Mouse (Mus musculus) CH12.LX (cell line): ENCODE data around the gene H2-Eb1. TPM values are rescaled to one million over a fixed set of nuclear protein-coding genes. Genes with fewer than 3 reads are reported as not detected.

Source experiments
- DNase-seq: peaks from one replicate; pipeline ENCODE4 v3.0.0-alpha.2; 2013; ENCODE audit errors: extremely low read depth
- H3K27ac ChIP-seq: 2 replicates; pipeline ENCODE4 v1.5.1; 2012; ENCODE audit warnings: low read depth, mild to moderate bottlenecking, control low read depth, moderate library complexity; ENCODE audit not compliant: insufficient read depth
- H3K27me3 ChIP-seq: replicated peaks from 2 replicates; pipeline ENCODE3; 2012; ENCODE audit warnings: inconsistent platforms
- H3K36me3 ChIP-seq, 2 experiments: replicated peaks in 1 of 2; 2 replicates each; pipeline versions ENCODE3 to v1.6.1; 2012; ENCODE audit warnings: inconsistent platforms in 1 of 2, low read length in 1 of 2, mild to moderate bottlenecking in 1 of 2, mixed read lengths in 1 of 2, moderate library complexity in 1 of 2; ENCODE audit not compliant: control insufficient read depth in 1 of 2, insufficient read depth in 1 of 2
- H3K4me1 ChIP-seq, 2 experiments: 2 replicates each; pipeline ENCODE4 v1.6.1; 2012; ENCODE audit warnings: inconsistent platforms in 1 of 2, moderate library complexity in 1 of 2; ENCODE audit not compliant: insufficient read depth in 2 of 2, control insufficient read depth in 1 of 2
- H3K4me2 ChIP-seq: 2 replicates; pipeline ENCODE4 v1.6.1; 2012; ENCODE audit warnings: low read depth, mild to moderate bottlenecking, control low read depth; ENCODE audit not compliant: poor library complexity, insufficient read depth, severe bottlenecking
- H3K4me3 ChIP-seq, 3 experiments: fragments of 150-350 bp in 1 of 3; sonication (generic) in 1 of 3; replicated peaks in 1 of 3; 2 replicates each; pipeline versions ENCODE3 to v1.5.1; 2011 to 2012; ENCODE audit warnings: low read depth in 2 of 3, low read length in 2 of 3, mild to moderate bottlenecking in 2 of 3, moderate library complexity in 2 of 3, control low read depth in 1 of 3, improper control_type of control experiment in 1 of 3, inconsistent platforms in 1 of 3, mixed read lengths in 1 of 3; ENCODE audit not compliant: poor library complexity in 1 of 3
- H3K79me2 ChIP-seq: replicated peaks from 2 replicates; pipeline ENCODE4 v1.6.1; 2012; ENCODE audit warnings: mild to moderate bottlenecking, moderate library complexity; ENCODE audit not compliant: control insufficient read depth, poor library complexity, insufficient read depth, severe bottlenecking; ENCODE audit errors: extremely low read depth
- H3K9ac ChIP-seq: 2 replicates; pipeline ENCODE4 v1.6.1; 2012; ENCODE audit warnings: low read depth, mild to moderate bottlenecking, control low read depth, moderate library complexity; ENCODE audit not compliant: insufficient read depth
- H3K9me3 ChIP-seq: replicated peaks from 2 replicates; pipeline ENCODE3; 2012; ENCODE audit warnings: low read length, inconsistent platforms, mixed read lengths
- BHLHE40 ChIP-seq: IDR thresholded peaks from 2 replicates; pipeline ENCODE4 v1.6.1; 2011; ENCODE audit warnings: mild to moderate bottlenecking, low read depth, low read length, improper control_type of control experiment
- CHD1 ChIP-seq: IDR thresholded peaks from 2 replicates; pipeline ENCODE4 v1.6.1; 2012; ENCODE audit warnings: low read depth, low read length, improper control_type of control experiment, inconsistent platforms
- CHD2 ChIP-seq: IDR thresholded peaks from 2 replicates; pipeline ENCODE4 v1.6.1; 2011; ENCODE audit warnings: low read length, improper control_type of control experiment
- CTCF ChIP-seq, 2 experiments: IDR thresholded peaks in 1 of 2; conservative IDR thresholded peaks in 1 of 2; 2 replicates each; pipeline ENCODE4 v1.5.1; 2011 to 2012; ENCODE audit warnings: low read depth in 2 of 2, low read length in 2 of 2, improper control_type of control experiment in 1 of 2, inconsistent platforms in 1 of 2, mild to moderate bottlenecking in 1 of 2, moderate library complexity in 1 of 2
- EP300 ChIP-seq: IDR thresholded peaks from 2 replicates; pipeline ENCODE4 v1.6.1; 2011; ENCODE audit warnings: low read length, improper control_type of control experiment
- ETS1 ChIP-seq: conservative IDR thresholded peaks from 2 replicates; pipeline ENCODE4 v1.6.1; 2012; ENCODE audit warnings: low read depth, mild to moderate bottlenecking, inconsistent platforms, low read length, improper control_type of control experiment, moderate library complexity
- GABPA ChIP-seq: IDR thresholded peaks from 2 replicates; pipeline ENCODE4 v1.6.1; 2012; ENCODE audit warnings: low read depth, low read length, improper control_type of control experiment, inconsistent platforms; ENCODE audit not compliant: insufficient replicate concordance
- HCFC1 ChIP-seq: IDR thresholded peaks from 2 replicates; pipeline ENCODE4 v1.6.1; 2012; ENCODE audit warnings: low read depth, mild to moderate bottlenecking, inconsistent platforms, low read length, improper control_type of control experiment
- IRF4 ChIP-seq: IDR thresholded peaks from 2 replicates; pipeline ENCODE4 v1.6.1; 2014; ENCODE audit warnings: low read depth, mild to moderate bottlenecking, inconsistent platforms, low read length, improper control_type of control experiment
- JUN ChIP-seq: IDR thresholded peaks from 2 replicates; pipeline ENCODE4 v1.6.1; 2011; ENCODE audit warnings: low read depth, mild to moderate bottlenecking, low read length, improper control_type of control experiment, moderate library complexity; ENCODE audit not compliant: insufficient read depth
- JUND ChIP-seq: conservative IDR thresholded peaks from 2 replicates; pipeline ENCODE4 v1.6.1; 2011; ENCODE audit warnings: low read depth, low read length, improper control_type of control experiment
- KAT2A ChIP-seq: IDR thresholded peaks from 2 replicates; pipeline ENCODE4 v1.6.1; 2012; ENCODE audit warnings: low read length, improper control_type of control experiment, inconsistent platforms; ENCODE audit not compliant: insufficient replicate concordance
- MAFK ChIP-seq: IDR thresholded peaks from 2 replicates; pipeline ENCODE4 v1.6.1; 2011; ENCODE audit warnings: low read length, improper control_type of control experiment; ENCODE audit not compliant: insufficient replicate concordance
- MAX ChIP-seq: IDR thresholded peaks from 2 replicates; pipeline ENCODE4 v1.6.1; 2011; ENCODE audit warnings: low read length, improper control_type of control experiment
- MAZ ChIP-seq: IDR thresholded peaks from 2 replicates; pipeline ENCODE4 v1.6.1; 2012; ENCODE audit warnings: low read depth, mild to moderate bottlenecking, inconsistent platforms, low read length, improper control_type of control experiment, moderate library complexity
- MEF2A ChIP-seq: IDR thresholded peaks from 2 replicates; pipeline ENCODE4 v1.6.1; 2014; ENCODE audit warnings: low read depth, mild to moderate bottlenecking, inconsistent platforms, low read length, improper control_type of control experiment, borderline replicate concordance
- MXI1 ChIP-seq: IDR thresholded peaks from 2 replicates; pipeline ENCODE4 v1.6.1; 2011; ENCODE audit warnings: mild to moderate bottlenecking, low read depth, low read length, improper control_type of control experiment
- MYC ChIP-seq: IDR thresholded peaks from 2 replicates; pipeline ENCODE4 v1.6.1; 2011; ENCODE audit warnings: low read depth, mild to moderate bottlenecking, improper control_type of control experiment, low read length
- NELFE ChIP-seq: IDR thresholded peaks from 2 replicates; pipeline ENCODE4 v1.6.1; 2011; ENCODE audit warnings: low read depth, low read length, improper control_type of control experiment
- PAX5 ChIP-seq: IDR thresholded peaks from 2 replicates; pipeline ENCODE4 v1.6.1; 2012; ENCODE audit warnings: low read length, inconsistent platforms, mixed read lengths
- POLR2A ChIP-seq: IDR thresholded peaks from 2 replicates; pipeline ENCODE4 v1.6.1; 2011; ENCODE audit warnings: low read depth, mild to moderate bottlenecking, improper control_type of control experiment, low read length
- POLR2AphosphoS2 ChIP-seq: IDR thresholded peaks from 2 replicates; pipeline ENCODE4 v1.6.1; 2011; ENCODE audit warnings: low read depth, low read length, improper control_type of control experiment
- RAD21 ChIP-seq: IDR thresholded peaks from 2 replicates; pipeline ENCODE4 v1.6.1; 2011; ENCODE audit warnings: low read depth, mild to moderate bottlenecking, low read length, improper control_type of control experiment, moderate library complexity
- SIN3A ChIP-seq: IDR thresholded peaks from 2 replicates; pipeline ENCODE4 v1.6.1; 2012; ENCODE audit warnings: low read length, improper control_type of control experiment, inconsistent platforms
- SMC3 ChIP-seq: IDR thresholded peaks from 2 replicates; pipeline ENCODE4 v1.6.1; 2011; ENCODE audit warnings: low read depth, low read length, improper control_type of control experiment
- TBP ChIP-seq: conservative IDR thresholded peaks from 2 replicates; pipeline ENCODE4 v1.6.1; 2011; ENCODE audit warnings: low read depth, low read length, improper control_type of control experiment
- UBTF ChIP-seq: IDR thresholded peaks from 2 replicates; pipeline ENCODE4 v1.6.1; 2012; ENCODE audit warnings: low read depth, mild to moderate bottlenecking, inconsistent platforms, low read length, improper control_type of control experiment, moderate library complexity
- USF1 ChIP-seq: IDR thresholded peaks from 2 replicates; pipeline ENCODE4 v1.6.1; 2014; ENCODE audit warnings: low read depth, mild to moderate bottlenecking, inconsistent platforms, low read length, improper control_type of control experiment
- USF2 ChIP-seq: conservative IDR thresholded peaks from 2 replicates; pipeline ENCODE4 v1.6.1; 2011; ENCODE audit warnings: low read depth, low read length, improper control_type of control experiment
- ZKSCAN1 ChIP-seq: IDR thresholded peaks from 2 replicates; pipeline ENCODE4 v1.6.1; 2012; ENCODE audit warnings: low read depth, inconsistent platforms, low read length, improper control_type of control experiment, borderline replicate concordance
- ZMIZ1 ChIP-seq: IDR thresholded peaks from 2 replicates; pipeline ENCODE4 v1.6.1; 2012; ENCODE audit warnings: low read depth, mild to moderate bottlenecking, inconsistent platforms, low read length, improper control_type of control experiment
- dilution Hi-C: fragments of 300-500 bp; cut with MboI; formaldehyde crosslinking; loops from 2 replicates; pipeline ENCODE4 v1.14.3; 2020; ENCODE audit warnings: low sequenced_read_pairs; ENCODE audit not compliant: extremely low pct_unique_long_range_greater_than_20kb, extremely low pct_ligation_motif_present
- in situ Hi-C: fragments of 300-500 bp; cut with MboI; formaldehyde crosslinking; loops from 3 replicates; pipeline ENCODE4 v1.14.3; 2019; ENCODE audit warnings: low sequenced_read_pairs, low pct_ligation_motif_present, low pct_unique_long_range_greater_than_20kb, mixed read lengths
- polyA plus RNA-seq: library from polyadenylated mRNA; unstranded; fragments of >175 nt; gene quantifications from 2 replicates; pipeline ENCODE4 v1.2.1, GENCODE M21; 2012; ENCODE audit warnings: low read depth; ENCODE audit not compliant: insufficient read length
- total RNA-seq, 2 experiments: library from RNA; depleted of rRNA; stranded (reverse); fragments of 300-350 nt in 1 of 2; fragments of >200 nt in 1 of 2; gene quantifications; 2 replicates each; pipeline ENCODE4 v1.2.3; 2012 to 2014

The H2-Eb1 gene
- total and polyA plus RNA-seq, 3 experiments, result 511 to 898 (median 629) TPM

GRCm38 (mm10) chr17:34260551-34260950 is 45.1 kb upstream of the H2-Eb1 start:
- no peak overlapping the region for H3K4me2 ChIP-seq
- DNase-seq, result no peak
- peaks cover 10 to 56% of the 10 kb centered on the region in 2 experiments for H3K4me1 ChIP-seq
- no peak overlapping the region for H3K4me3 ChIP-seq
- peaks cover 9% of the 10 kb centered on the region; the same call in 1 of the 2 replicates for H3K79me2 ChIP-seq
- H3K27ac ChIP-seq, result no peak overlapping the region
- no peak overlapping the region for H3K9ac ChIP-seq
- peaks cover 0 to 13% of the 10 kb centered on the region in 2 experiments for H3K36me3 ChIP-seq
- TF ChIP-seq SIN3A (no peak), POLR2AphosphoS2 (no peak), GABPA (no peak), HCFC1 (no peak), CTCF (conservative IDR thresholded peaks at IDR 0.05 in 1 of 2, IDR thresholded peaks at IDR 0.05 in 1 of 2; ENCODE audit: low read depth in 2 of 2, low read length in 2 of 2) (no peak)
- in situ Hi-C loops, result no loop called here
- H3K27me3 ChIP-seq, result no peaks in the 10 kb centered on the region
- H3K9me3 ChIP-seq, result peaks cover 3% of the 10 kb centered on the region
- dilution Hi-C loops, result no loop called here

GRCm38 (mm10) chr17:34261502-34261901 is 44.2 kb upstream of the H2-Eb1 start:
- DNase-seq, result peak; percentile 98
- dilution Hi-C loops, result no loop called here
- TF ChIP-seq POLR2AphosphoS2, result peak; percentile 83; the same call in 1 of the 2 replicates
- TF ChIP-seq MAX, result peak; percentile 63
- TF ChIP-seq CHD2, result peak; percentile 99
- TF ChIP-seq MXI1, result 0 out of 2 replicates have a peak, but pooled peaks have one; percentile 28
- TF ChIP-seq ZMIZ1, result peak; percentile 77; the same call in 1 of the 2 replicates
- TF ChIP-seq CHD1, result no peak
- TF ChIP-seq BHLHE40, result peak; percentile 56; the same call in 1 of the 2 replicates
- 0 out of 2 replicates have a peak, but pooled peaks have one; percentile 51 for TF ChIP-seq JUND
- no peak for TF ChIP-seq MAFK
- TF ChIP-seq POLR2A, result peak; percentile 74
- no peak for TF ChIP-seq MAZ
- peak; percentile 90 for TF ChIP-seq TBP
- TF ChIP-seq RAD21, result no peak
- no peak; the same call in 1 of the 2 replicates for TF ChIP-seq ZKSCAN1
- TF ChIP-seq PAX5, result no peak
- peak; percentile 58; the same call in 1 of the 2 replicates for TF ChIP-seq NELFE
- TF ChIP-seq KAT2A, result 0 out of 2 replicates have a peak, but pooled peaks have one; percentile 39
- peak; percentile 37; the same call in 1 of the 2 replicates for TF ChIP-seq IRF4
- TF ChIP-seq SIN3A, result peak; percentile 59; the same call in 1 of the 2 replicates
- no peak for TF ChIP-seq CTCF (conservative IDR thresholded peaks at IDR 0.05 in 1 of 2, IDR thresholded peaks at IDR 0.05 in 1 of 2; ENCODE audit: low read depth in 2 of 2, low read length in 2 of 2)
- TF ChIP-seq HCFC1, result peak; percentile 46
- no peak for TF ChIP-seq JUN
- no peak for TF ChIP-seq USF1
- TF ChIP-seq UBTF, result no peak
- TF ChIP-seq SMC3, result no peak
- TF ChIP-seq MYC, result peak; percentile 69
- TF ChIP-seq GABPA, result no peak
- TF ChIP-seq ETS1, result peak; percentile 73; the same call in 1 of the 2 replicates
- no peak for TF ChIP-seq MEF2A
- no peak for TF ChIP-seq EP300
- no peak for TF ChIP-seq USF2

More at GRCm38 (mm10) chr17:34261502-34261901, 44.2 kb upstream of the H2-Eb1 start:
- Histone ChIP-seq H3K36me3 (peaks cover 0 to 12% of the 10 kb centered on the region in 2 experiments), H3K4me2 (peak overlapping the region; percentile 53; the same call in 1 of the 2 replicates), H3K27me3 (no peaks in the 10 kb centered on the region), H3K9ac (peak overlapping the region; percentile 20; the same call in 1 of the 2 replicates), H3K4me1 (peaks cover 10 to 54% of the 10 kb centered on the region in 2 experiments), H3K4me3 (peak overlapping the region in 1 of 3 experiments; percentile 11), H3K9me3 (peaks cover 1% of the 10 kb centered on the region), H3K27ac (peak overlapping the region; percentile 53), H3K79me2 (peaks cover 9% of the 10 kb centered on the region; the same call in 1 of the 2 replicates)
- in situ Hi-C loops, result no loop called here
